Mouse (Mus musculus): ENCODE data around the gene Hic1. TPM values are rescaled to one million over a fixed set of nuclear protein-coding genes. Genes with fewer than 3 reads are reported as not detected.

Hic1 gene
- polyA plus RNA-seq, 1 experiment from 2014 or later, result not detected

GRCm38 (mm10) chr11:75198792-75199191 is 29.5 kb upstream of the Hic1 start:
- WGBS (ENCODE audit: missing documents), result 90% methylated on average over 4 of the region's 4 CpGs
- Histone ChIP-seq H3K4me3 (ENCODE audit: inconsistent target) (no peak overlapping the region), H3K79me2 (ENCODE audit: inconsistent target) (no peaks in the 10 kb centered on the region), H3K36me3 (ENCODE audit: inconsistent target) (no peaks in the 10 kb centered on the region), H3K27ac (no peak overlapping the region)

GRCm38 (mm10) chr11:75197956-75198355 is 28.6 kb upstream of the Hic1 start:
- 83% methylated on average over 5 of the region's 7 CpGs for WGBS (ENCODE audit: missing documents)
- Histone ChIP-seq H3K36me3 (ENCODE audit: inconsistent target) (no peaks in the 10 kb centered on the region), H3K4me3 (ENCODE audit: inconsistent target) (no peak overlapping the region), H3K79me2 (ENCODE audit: inconsistent target) (no peaks in the 10 kb centered on the region), H3K27ac (no peak overlapping the region)

GRCm38 (mm10) chr11:75196131-75196530 is 26.8 kb upstream of the Hic1 start:
- 84% methylated on average over 6 of the region's 6 CpGs for WGBS (ENCODE audit: missing documents)

GRCm38 (mm10) chr11:75194850-75195461 is 25.6 kb upstream of the Hic1 start:
- no peaks in the 10 kb centered on the region for H3K79me2 ChIP-seq (ENCODE audit: inconsistent target)
- no peak overlapping the region for H3K27ac ChIP-seq
- WGBS (ENCODE audit: missing documents), result 2% methylated on average over 38 of the region's 39 CpGs

More at GRCm38 (mm10) chr11:75196131-75196530, 26.8 kb upstream of the Hic1 start:
- Histone ChIP-seq H3K36me3 (ENCODE audit: inconsistent target) (no peaks in the 10 kb centered on the region), H3K4me3 (ENCODE audit: inconsistent target) (no peak overlapping the region), H3K79me2 (ENCODE audit: inconsistent target) (no peaks in the 10 kb centered on the region), H3K27ac (no peak overlapping the region)

GRCm38 (mm10) chr11:75194121-75194849 is 25.0 kb upstream of the Hic1 start:
- Histone ChIP-seq H3K36me3 (ENCODE audit: inconsistent target) (no peaks in the 10 kb centered on the region), H3K27ac (no peak overlapping the region), H3K79me2 (ENCODE audit: inconsistent target) (peaks cover 5% of the 10 kb centered on the region; the same call in 1 of the 2 replicates), H3K4me3 (ENCODE audit: inconsistent target) (no peak overlapping the region)
- 2% methylated on average over 50 of the region's 52 CpGs for WGBS (ENCODE audit: missing documents)

More at GRCm38 (mm10) chr11:75194850-75195461, 25.6 kb upstream of the Hic1 start:
- Histone ChIP-seq H3K36me3 (ENCODE audit: inconsistent target) (no peaks in the 10 kb centered on the region), H3K4me3 (ENCODE audit: inconsistent target) (no peak overlapping the region)

GRCm38 (mm10) chr11:75193256-75194071 is 24.1 kb upstream of the Hic1 start, which contains the start of gene Rtn4rl1:
Gene Rtn4rl1 (plus strand): TSS chr11:75193783.
- no peak within 1 kb of the TSS for H3K4me3 ChIP-seq (ENCODE audit: inconsistent target)
- no peak within 1 kb of the TSS for H3K27ac ChIP-seq
- H3K36me3 ChIP-seq (ENCODE audit: inconsistent target), result no peaks in the 10 kb centered on the region
- H3K79me2 ChIP-seq (ENCODE audit: inconsistent target), result peaks cover 12% of the 10 kb centered on the region; the same call in 1 of the 2 replicates
- 2% methylated on average over 80 of the region's 84 CpGs for WGBS (ENCODE audit: missing documents)

- H3K36me3 ChIP-seq (ENCODE audit: inconsistent target), result no peaks in the 10 kb centered on the region
- WGBS (ENCODE audit: missing documents), result 30% methylated on average over 13 of the region's 13 CpGs
- no peak overlapping the region for H3K4me3 ChIP-seq (ENCODE audit: inconsistent target)
- H3K79me2 ChIP-seq (ENCODE audit: inconsistent target), result peaks cover 12% of the 10 kb centered on the region; the same call in 1 of the 2 replicates
- no peak overlapping the region for H3K27ac ChIP-seq
These were observed 23.3 kb upstream of the Hic1 start for GRCm38 (mm10) chr11:75192336-75193214.

GRCm38 (mm10) chr11:75191841-75192240 is 22.5 kb upstream of the Hic1 start:
- Histone ChIP-seq H3K36me3 (ENCODE audit: inconsistent target) (no peaks in the 10 kb centered on the region), H3K27ac (no peak overlapping the region), H3K79me2 (ENCODE audit: inconsistent target) (peaks cover 12% of the 10 kb centered on the region; the same call in 1 of the 2 replicates), H3K4me3 (ENCODE audit: inconsistent target) (no peak overlapping the region)
- 80% methylated on average over 6 of the region's 6 CpGs for WGBS (ENCODE audit: missing documents)

GRCm38 (mm10) chr11:75190905-75191441 is 21.7 kb upstream of the Hic1 start, which contains the start of gene Dph1:
Gene Dph1 (minus strand): TSS chr11:75191241.
- Histone ChIP-seq H3K79me2 (ENCODE audit: inconsistent target) (peaks cover 12% of the 10 kb centered on the region; the same call in 1 of the 2 replicates), H3K36me3 (ENCODE audit: inconsistent target) (no peaks in the 10 kb centered on the region), H3K4me3 (ENCODE audit: inconsistent target) (peak within 1 kb of the TSS; percentile 99), H3K27ac (0 out of 2 replicates have a peak within 1 kb of the TSS, but pooled peaks have one; percentile 10)
- 77% methylated on average over 5 of the region's 5 CpGs for WGBS (ENCODE audit: missing documents)

GRCm38 (mm10) chr11:75190371-75190724 is 21.0 kb upstream of the Hic1 start:
- 0% methylated on average over 24 of the region's 24 CpGs for WGBS (ENCODE audit: missing documents)
- H3K27ac ChIP-seq, result 0 out of 2 replicates have a peak overlapping the region, but pooled peaks have one; percentile 10
- peaks cover 12% of the 10 kb centered on the region; the same call in 1 of the 2 replicates for H3K79me2 ChIP-seq (ENCODE audit: inconsistent target)
- H3K36me3 ChIP-seq (ENCODE audit: inconsistent target), result no peaks in the 10 kb centered on the region
- H3K4me3 ChIP-seq (ENCODE audit: inconsistent target), result peak overlapping the region; percentile 99

- peak overlapping the region; percentile 99 for H3K4me3 ChIP-seq (ENCODE audit: inconsistent target)
- H3K27ac ChIP-seq, result 0 out of 2 replicates have a peak overlapping the region, but pooled peaks have one; percentile 10
- WGBS (ENCODE audit: missing documents), result 2% methylated on average over 22 of the region's 22 CpGs
- peaks cover 12% of the 10 kb centered on the region; the same call in 1 of the 2 replicates for H3K79me2 ChIP-seq (ENCODE audit: inconsistent target)
- H3K36me3 ChIP-seq (ENCODE audit: inconsistent target), result no peaks in the 10 kb centered on the region
These were observed 20.5 kb upstream of the Hic1 start for GRCm38 (mm10) chr11:75189713-75190370.

GRCm38 (mm10) chr11:75184986-75185385 is 15.7 kb upstream of the Hic1 start:
- H3K4me3 ChIP-seq (ENCODE audit: inconsistent target), result no peak overlapping the region
- H3K79me2 ChIP-seq (ENCODE audit: inconsistent target), result peaks cover 12% of the 10 kb centered on the region; the same call in 1 of the 2 replicates
- H3K36me3 ChIP-seq (ENCODE audit: inconsistent target), result peaks cover 9% of the 10 kb centered on the region; the same call in 1 of the 2 replicates
- WGBS (ENCODE audit: missing documents), result 82% methylated on average over 2 of the region's 2 CpGs
- H3K27ac ChIP-seq, result no peak overlapping the region

GRCm38 (mm10) chr11:75184573-75184972 is 15.3 kb upstream of the Hic1 start:
- 100% methylated on average over 5 of the region's 5 CpGs for WGBS (ENCODE audit: missing documents)
- Histone ChIP-seq H3K79me2 (ENCODE audit: inconsistent target) (peaks cover 10% of the 10 kb centered on the region; the same call in 1 of the 2 replicates), H3K36me3 (ENCODE audit: inconsistent target) (peaks cover 9% of the 10 kb centered on the region; the same call in 1 of the 2 replicates), H3K4me3 (ENCODE audit: inconsistent target) (no peak overlapping the region), H3K27ac (no peak overlapping the region)
